Mouse (Mus musculus): ENCODE results near the gene Tanc2. TPM values are rescaled to one million over a fixed set of nuclear protein-coding genes. Genes with fewer than 3 reads are reported as not detected.

Tanc2 gene
- total and polyA plus RNA-seq, 3 experiments: 0.04 to 0.18 TPM; not detected in 1

DNA sequence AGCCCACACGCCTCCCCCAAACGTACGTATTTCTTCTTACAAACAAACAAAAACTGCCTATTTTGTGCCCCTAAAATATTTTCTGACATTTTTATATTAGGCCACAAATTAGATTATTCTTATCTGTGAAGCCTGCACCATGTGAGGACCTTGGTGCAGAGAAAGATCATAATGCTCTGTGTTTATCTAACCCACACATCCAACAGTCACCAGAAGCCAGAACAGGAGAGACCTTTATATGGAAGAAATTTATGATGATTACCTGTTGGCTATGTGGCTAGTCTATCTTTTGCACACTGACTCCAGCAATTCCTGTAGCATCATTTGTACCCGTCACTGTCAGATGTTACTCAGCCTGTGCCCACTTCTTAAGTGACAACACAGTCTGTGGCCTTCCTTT lies 245.4 kb downstream of the Tanc2 start:
- Histone ChIP-seq H3K27me3 (ENCODE audit: control insufficient read depth in 1 of 2, insufficient read depth in 2 of 2, low read length in 2 of 2) (peaks cover 8 to 30% of the 10 kb centered on the region in 2 experiments), H3K4me3 (ENCODE audit: control insufficient read depth in 1 of 2, insufficient read depth in 1 of 2, low read depth in 2 of 2, low read length in 2 of 2) (no peak overlapping the region), H3K9ac (ENCODE audit: control insufficient read depth, low read depth, low read length, poor library complexity, severe bottlenecking) (no peak overlapping the region), H3K9me3 (replicated peaks; ENCODE audit: insufficient read depth, low read length) (no peaks in the 10 kb centered on the region), H3K4me1 (ENCODE audit: control insufficient read depth in 1 of 2, insufficient read depth in 2 of 2, low read length in 2 of 2) (peaks cover 3 to 4% of the 10 kb centered on the region in 2 experiments; a peak in 2 of 4 replicates), H3K27ac (ENCODE audit: control insufficient read depth, low read depth, low read length) (no peak overlapping the region), H3K36me3 (ENCODE audit: control insufficient read depth in 1 of 2, insufficient read depth in 2 of 2, low read length in 2 of 2) (peaks cover 0 to 10% of the 10 kb centered on the region in 2 experiments; a peak in 2 of 4 replicates), H3K79me2 (ENCODE audit: control insufficient read depth, insufficient read depth, low read length, poor library complexity) (no peaks in the 10 kb centered on the region)
- TF ChIP-seq GATA1 (IDR thresholded peaks at IDR 0.05; ENCODE audit: low read depth, low read length) (peak; percentile 42), GABPA (IDR thresholded peaks at IDR 0.05; ENCODE audit: low read depth, low read length) (no peak), TCF12 (IDR thresholded peaks at IDR 0.05; ENCODE audit: low read depth, low read length) (peak; percentile 29; the same call in 1 of the 2 replicates), EP300 (IDR thresholded peaks at IDR 0.05; ENCODE audit: low read depth in 1 of 2, low read length in 2 of 2) (peak in 1 of 2 experiments; percentile 59; a peak in 2 of 4 replicates)
- peak; percentile 17 for DNase-seq (ENCODE audit: low read depth, low spot score)

DNA sequence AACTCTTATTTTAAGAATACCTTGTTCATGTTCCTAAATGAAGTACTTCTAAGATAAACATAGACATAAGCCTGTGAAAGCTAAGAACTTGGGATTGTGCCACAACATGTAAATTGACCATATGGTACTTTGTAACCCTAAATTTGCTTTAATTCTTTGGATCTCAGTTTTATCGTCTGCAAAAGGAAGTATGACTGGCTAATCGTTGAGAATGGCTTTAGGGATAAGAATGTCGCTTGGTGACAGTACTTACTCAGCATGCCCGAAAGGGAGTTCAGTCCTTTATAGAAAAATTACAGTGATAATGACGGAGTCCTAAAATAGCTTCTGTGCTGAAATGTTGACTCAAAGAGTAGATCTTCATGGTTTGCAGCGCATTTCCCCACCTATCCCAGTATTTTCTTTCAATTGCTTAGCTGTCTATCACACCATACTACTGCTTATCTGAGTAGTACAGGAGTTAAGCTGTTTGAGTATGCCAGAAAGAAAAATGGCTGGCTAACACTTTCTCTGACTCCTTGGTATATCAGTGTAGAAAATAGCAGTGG lies 246.6 kb downstream of the Tanc2 start:
- H3K4me1 ChIP-seq (ENCODE audit: control insufficient read depth in 1 of 2, insufficient read depth in 2 of 2, low read length in 2 of 2): peaks cover 3 to 4% of the 10 kb centered on the region in 2 experiments; a peak in 2 of 4 replicates
- no peaks in the 10 kb centered on the region for H3K79me2 ChIP-seq (ENCODE audit: control insufficient read depth, insufficient read depth, low read length, poor library complexity)
- H3K27me3 ChIP-seq (ENCODE audit: control insufficient read depth in 1 of 2, insufficient read depth in 2 of 2, low read length in 2 of 2): peaks cover 9 to 28% of the 10 kb centered on the region in 2 experiments
- no peak overlapping the region for H3K9ac ChIP-seq (ENCODE audit: control insufficient read depth, low read depth, low read length, poor library complexity, severe bottlenecking)
- H3K9me3 ChIP-seq (replicated peaks; ENCODE audit: insufficient read depth, low read length): no peaks in the 10 kb centered on the region
- no peak overlapping the region for H3K27ac ChIP-seq (ENCODE audit: control insufficient read depth, low read depth, low read length)
- no peak overlapping the region for H3K4me3 ChIP-seq (ENCODE audit: control insufficient read depth in 1 of 2, insufficient read depth in 1 of 2, low read depth in 2 of 2, low read length in 2 of 2)
- H3K36me3 ChIP-seq (ENCODE audit: control insufficient read depth in 1 of 2, insufficient read depth in 2 of 2, low read length in 2 of 2): peaks cover 0 to 10% of the 10 kb centered on the region in 2 experiments; a peak in 2 of 4 replicates
- DNase-seq (ENCODE audit: low read depth, low spot score): peak; percentile 51
- TF ChIP-seq MEF2A (IDR thresholded peaks at IDR 0.05; ENCODE audit: extremely low read depth, insufficient replicate concordance, low read depth, low read length, poor library complexity, severe bottlenecking) (peak; percentile 73; the same call in 1 of the 2 replicates), CTCF (IDR thresholded peaks at IDR 0.05 in 2 of 3, conservative IDR thresholded peaks at IDR 0.05 in 1 of 3; ENCODE audit: control insufficient read depth in 1 of 3, insufficient read depth in 1 of 3, low read depth in 2 of 3, low read length in 3 of 3, poor library complexity in 1 of 3, severe bottlenecking in 1 of 3) (no peak), EP300 (IDR thresholded peaks at IDR 0.05; ENCODE audit: low read depth in 1 of 2, low read length in 2 of 2) (peak; percentile 33 to 51; a peak in 2 of 4 replicates)

DNA sequence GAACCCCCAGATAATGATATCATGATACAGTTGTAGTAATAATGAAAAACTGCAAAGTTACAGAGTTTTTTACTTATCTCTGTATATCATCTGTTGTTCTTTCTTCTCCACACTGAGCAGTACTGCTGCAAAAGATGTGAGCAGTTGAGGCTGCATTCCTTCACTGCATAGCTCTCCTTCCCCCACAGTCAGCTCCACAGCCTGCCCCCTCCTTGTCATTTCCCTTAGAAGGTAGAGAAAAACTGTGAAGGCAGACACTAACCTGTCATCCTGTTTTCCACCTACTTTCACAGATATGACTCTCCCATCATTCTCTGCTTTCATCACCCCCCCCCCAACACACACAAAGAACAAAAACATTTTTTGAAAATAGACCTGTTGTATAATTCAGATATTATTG lies 248.2 kb downstream of the Tanc2 start:
- DNase-seq (ENCODE audit: low read depth, low spot score): no peak
- Histone ChIP-seq H3K27me3 (ENCODE audit: control insufficient read depth in 1 of 2, insufficient read depth in 2 of 2, low read length in 2 of 2) (peaks cover 11 to 26% of the 10 kb centered on the region in 2 experiments), H3K9ac (ENCODE audit: control insufficient read depth, low read depth, low read length, poor library complexity, severe bottlenecking) (no peak overlapping the region), H3K9me3 (replicated peaks; ENCODE audit: insufficient read depth, low read length) (no peaks in the 10 kb centered on the region), H3K27ac (ENCODE audit: control insufficient read depth, low read depth, low read length) (no peak overlapping the region), H3K79me2 (ENCODE audit: control insufficient read depth, insufficient read depth, low read length, poor library complexity) (no peaks in the 10 kb centered on the region), H3K4me3 (ENCODE audit: control insufficient read depth in 1 of 2, insufficient read depth in 1 of 2, low read depth in 2 of 2, low read length in 2 of 2) (no peak overlapping the region), H3K36me3 (ENCODE audit: control insufficient read depth in 1 of 2, insufficient read depth in 2 of 2, low read length in 2 of 2) (peaks cover 0 to 10% of the 10 kb centered on the region in 2 experiments; a peak in 2 of 4 replicates), H3K4me1 (ENCODE audit: control insufficient read depth in 1 of 2, insufficient read depth in 2 of 2, low read length in 2 of 2) (peaks cover 3 to 4% of the 10 kb centered on the region in 2 experiments; a peak in 2 of 4 replicates)
- TF ChIP-seq MAX (IDR thresholded peaks at IDR 0.05; ENCODE audit: low read length) (no peak), USF2 (IDR thresholded peaks at IDR 0.05; ENCODE audit: borderline replicate concordance in 1 of 2, insufficient read depth in 1 of 2, low read depth in 1 of 2, low read length in 2 of 2) (no peak), RAD21 (IDR thresholded peaks at IDR 0.05; ENCODE audit: low read depth, low read length) (no peak), SMC3 (IDR thresholded peaks at IDR 0.05; ENCODE audit: low read depth, low read length) (no peak), HCFC1 (IDR thresholded peaks at IDR 0.05; ENCODE audit: low read depth, low read length) (no peak), CHD2 (IDR thresholded peaks at IDR 0.05; ENCODE audit: low read length) (no peak), E2F4 (IDR thresholded peaks at IDR 0.05; ENCODE audit: borderline replicate concordance, low read depth, low read length) (no peak), MXI1 (IDR thresholded peaks at IDR 0.05; ENCODE audit: low read depth, low read length) (no peak), UBTF (IDR thresholded peaks at IDR 0.05; ENCODE audit: borderline replicate concordance, insufficient read depth, low read depth, low read length) (no peak), MEF2A (IDR thresholded peaks at IDR 0.05; ENCODE audit: extremely low read depth, insufficient replicate concordance, low read depth, low read length, poor library complexity, severe bottlenecking) (no peak), USF1 (IDR thresholded peaks at IDR 0.05; ENCODE audit: low read depth, low read length) (no peak), SIN3A (IDR thresholded peaks at IDR 0.05; ENCODE audit: low read length) (no peak), ZKSCAN1 (IDR thresholded peaks at IDR 0.05; ENCODE audit: low read depth, low read length) (no peak)

All from MEL (cell line).